Mouse (Mus musculus) spleen, adult 18-20 months (tissue): Measurements from ENCODE around the gene Tmem109.

Experiments
- DNase-seq, 2 experiments: peaks; one replicate each; pipeline ENCODE4 v3.0.0; 2022; ENCODE audit warnings: mixed read lengths in 2 of 2

The Tmem109 gene

GRCm38 (mm10) chr19:10881426-10882154 lies at the start of gene Tmem109:
Gene Tmem109, minus strand, starts transcription at chr19:10882001.
- peak; percentile 80 to 83 for DNase-seq

GRCm38 (mm10) chr19:10930641-10931040 lies 48.8 kb upstream of the Tmem109 start:
- no peak for DNase-seq

- no peak for DNase-seq
Measured at GRCm38 (mm10) chr19:10926666-10927065, 44.9 kb upstream of the Tmem109 start.

- DNase-seq: no peak
Measured at GRCm38 (mm10) chr19:10926123-10926621, 44.4 kb upstream of the Tmem109 start.

GRCm38 (mm10) chr19:10924220-10924619 lies 42.4 kb upstream of the Tmem109 start:
- DNase-seq: no peak

GRCm38 (mm10) chr19:10921058-10921457 lies 39.3 kb upstream of the Tmem109 start:
- DNase-seq: no peak

- DNase-seq: no peak
Measured at GRCm38 (mm10) chr19:10920532-10920931, 38.7 kb upstream of the Tmem109 start, which contains the start of gene Zp1. Gene Zp1, minus strand, starts transcription at chr19:10920632.

GRCm38 (mm10) chr19:10918321-10918991 lies 36.7 kb upstream of the Tmem109 start:
- no peak for DNase-seq

GRCm38 (mm10) chr19:10916506-10916905 lies 34.7 kb upstream of the Tmem109 start:
- no peak for DNase-seq

- no peak for DNase-seq
Measured at GRCm38 (mm10) chr19:10914870-10915269, 33.1 kb upstream of the Tmem109 start.

- DNase-seq: no peak
Measured at GRCm38 (mm10) chr19:10914291-10914690, 32.5 kb upstream of the Tmem109 start.

GRCm38 (mm10) chr19:10909087-10909721 lies 27.4 kb upstream of the Tmem109 start:
- DNase-seq: no peak

- peak; percentile 16 to 53 for DNase-seq
Measured at GRCm38 (mm10) chr19:10907891-10908290, 26.1 kb upstream of the Tmem109 start.

GRCm38 (mm10) chr19:10905728-10906000 lies 23.9 kb upstream of the Tmem109 start:
- no peak for DNase-seq

GRCm38 (mm10) chr19:10904927-10905727 lies 23.3 kb upstream of the Tmem109 start:
- DNase-seq: peak; percentile 13 to 14

- DNase-seq: no peak
Measured at GRCm38 (mm10) chr19:10904512-10904911, 22.7 kb upstream of the Tmem109 start.

- no peak for DNase-seq
Measured at GRCm38 (mm10) chr19:10901046-10901445, 19.2 kb upstream of the Tmem109 start.

GRCm38 (mm10) chr19:10900315-10900714 lies 18.5 kb upstream of the Tmem109 start:
- no peak for DNase-seq

- DNase-seq: no peak
Measured at GRCm38 (mm10) chr19:10897491-10897890, 15.7 kb upstream of the Tmem109 start.

GRCm38 (mm10) chr19:10896849-10897248 lies 15.0 kb upstream of the Tmem109 start:
- no peak for DNase-seq

GRCm38 (mm10) chr19:10895708-10896107 lies 13.9 kb upstream of the Tmem109 start:
- DNase-seq: no peak

GRCm38 (mm10) chr19:10895016-10895528 lies 13.3 kb upstream of the Tmem109 start, which contains the start of gene Prpf19:
Gene Prpf19, plus strand, starts transcription at chr19:10895231.
- peak; percentile 92 to 93 for DNase-seq

- no peak for DNase-seq
Measured at GRCm38 (mm10) chr19:10892201-10892600, 10.4 kb upstream of the Tmem109 start.
